Mouse (Mus musculus): ENCODE data around the gene Ccl22. TPM values are rescaled to one million over a fixed set of nuclear protein-coding genes. Genes with fewer than 3 reads are reported as not detected.

Ccl22 gene
- total and polyA plus RNA-seq, 3 experiments: 0.06 TPM; not detected in 2

- Histone ChIP-seq H3K27me3 (ENCODE audit: control insufficient read depth in 1 of 2, insufficient read depth in 2 of 2, low read length in 2 of 2) (peaks cover 5 to 16% of the 10 kb centered on the region in 2 experiments), H3K4me3 (ENCODE audit: control insufficient read depth in 1 of 2, insufficient read depth in 1 of 2, low read depth in 2 of 2, low read length in 2 of 2) (no peak overlapping the region), H3K27ac (ENCODE audit: control insufficient read depth, low read depth, low read length) (no peak overlapping the region), H3K4me1 (ENCODE audit: control insufficient read depth in 1 of 2, insufficient read depth in 2 of 2, low read length in 2 of 2) (no peaks in the 10 kb centered on the region), H3K79me2 (ENCODE audit: control insufficient read depth, insufficient read depth, low read length, poor library complexity) (no peaks in the 10 kb centered on the region), H3K36me3 (ENCODE audit: control insufficient read depth in 1 of 2, insufficient read depth in 2 of 2, low read length in 2 of 2) (no peaks in the 10 kb centered on the region), H3K9ac (ENCODE audit: control insufficient read depth, low read depth, low read length, poor library complexity, severe bottlenecking) (no peak overlapping the region), H3K9me3 (replicated peaks; ENCODE audit: insufficient read depth, low read length) (no peaks in the 10 kb centered on the region)
- TF ChIP-seq GABPA (IDR thresholded peaks at IDR 0.05; ENCODE audit: low read depth, low read length) (no peak), SMC3 (IDR thresholded peaks at IDR 0.05; ENCODE audit: low read depth, low read length) (no peak), E2F4 (IDR thresholded peaks at IDR 0.05; ENCODE audit: borderline replicate concordance, low read depth, low read length) (no peak), MAFK (IDR thresholded peaks at IDR 0.05; ENCODE audit: borderline replicate concordance, low read depth, low read length) (no peak), POLR2AphosphoS2 (IDR thresholded peaks at IDR 0.05; ENCODE audit: low read length) (no peak), CHD2 (IDR thresholded peaks at IDR 0.05; ENCODE audit: low read length) (no peak), CHD1 (IDR thresholded peaks at IDR 0.05; ENCODE audit: low read depth, low read length) (no peak), EP300 (IDR thresholded peaks at IDR 0.05; ENCODE audit: low read depth in 1 of 2, low read length in 2 of 2) (no peak), ELF1 (IDR thresholded peaks at IDR 0.05; ENCODE audit: low read depth, low read length) (no peak), RAD21 (IDR thresholded peaks at IDR 0.05; ENCODE audit: low read depth, low read length) (no peak), MAX (IDR thresholded peaks at IDR 0.05; ENCODE audit: low read length) (no peak), POLR2A (IDR thresholded peaks at IDR 0.05; ENCODE audit: control insufficient read depth in 1 of 2, insufficient read depth in 1 of 2, low read depth in 1 of 2, low read length in 2 of 2, poor library complexity in 1 of 2) (no peak), ZKSCAN1 (IDR thresholded peaks at IDR 0.05; ENCODE audit: low read depth, low read length) (no peak), MYB (IDR thresholded peaks at IDR 0.05; ENCODE audit: low read depth, low read length) (no peak), SIN3A (IDR thresholded peaks at IDR 0.05; ENCODE audit: low read length) (no peak)
- no peak for DNase-seq (ENCODE audit: low read depth, low spot score)
Measured at GRCm38 (mm10) chr8:94715871-94716270, 29.5 kb upstream of the Ccl22 start.

- peaks cover 9 to 12% of the 10 kb centered on the region in 2 experiments for H3K27me3 ChIP-seq (ENCODE audit: control insufficient read depth in 1 of 2, insufficient read depth in 2 of 2, low read length in 2 of 2)
- H3K9ac ChIP-seq (ENCODE audit: control insufficient read depth, low read depth, low read length, poor library complexity, severe bottlenecking): no peak overlapping the region
- no peak overlapping the region for H3K4me3 ChIP-seq (ENCODE audit: control insufficient read depth in 1 of 2, insufficient read depth in 1 of 2, low read depth in 2 of 2, low read length in 2 of 2)
- TF ChIP-seq JUND (IDR thresholded peaks at IDR 0.05; ENCODE audit: low read depth, low read length) (no peak), SMC3 (IDR thresholded peaks at IDR 0.05; ENCODE audit: low read depth, low read length) (no peak), NELFE (IDR thresholded peaks at IDR 0.05; ENCODE audit: low read depth, low read length) (no peak), ZC3H11A (IDR thresholded peaks at IDR 0.05; ENCODE audit: low read depth, low read length) (no peak), ELF1 (IDR thresholded peaks at IDR 0.05; ENCODE audit: low read depth, low read length) (no peak), POLR2AphosphoS5 (IDR thresholded peaks at IDR 0.05; ENCODE audit: borderline replicate concordance, low read depth, low read length) (no peak), MAFK (IDR thresholded peaks at IDR 0.05; ENCODE audit: borderline replicate concordance, low read depth, low read length) (no peak), CHD2 (IDR thresholded peaks at IDR 0.05; ENCODE audit: low read length) (no peak), CHD1 (IDR thresholded peaks at IDR 0.05; ENCODE audit: low read depth, low read length) (no peak), NRF1 (IDR thresholded peaks at IDR 0.05; ENCODE audit: insufficient read depth, low read depth, low read length, poor library complexity, severe bottlenecking) (no peak), KAT2A (conservative IDR thresholded peaks at IDR 0.05; ENCODE audit: low read depth, low read length) (no peak), ETS1 (IDR thresholded peaks at IDR 0.05; ENCODE audit: low read depth, low read length) (no peak), POLR2AphosphoS2 (IDR thresholded peaks at IDR 0.05; ENCODE audit: low read length) (no peak), MAZ (IDR thresholded peaks at IDR 0.05; ENCODE audit: low read depth, low read length) (no peak), GATA1 (IDR thresholded peaks at IDR 0.05; ENCODE audit: low read depth, low read length) (no peak), GABPA (IDR thresholded peaks at IDR 0.05; ENCODE audit: low read depth, low read length) (no peak), UBTF (IDR thresholded peaks at IDR 0.05; ENCODE audit: borderline replicate concordance, insufficient read depth, low read depth, low read length) (no peak), POLR2A (IDR thresholded peaks at IDR 0.05; ENCODE audit: control insufficient read depth in 1 of 2, insufficient read depth in 1 of 2, low read depth in 1 of 2, low read length in 2 of 2, poor library complexity in 1 of 2) (no peak), EP300 (IDR thresholded peaks at IDR 0.05; ENCODE audit: low read depth in 1 of 2, low read length in 2 of 2) (no peak)
- no peaks in the 10 kb centered on the region for H3K4me1 ChIP-seq (ENCODE audit: control insufficient read depth in 1 of 2, insufficient read depth in 2 of 2, low read length in 2 of 2)
- H3K79me2 ChIP-seq (ENCODE audit: control insufficient read depth, insufficient read depth, low read length, poor library complexity): no peaks in the 10 kb centered on the region
- H3K9me3 ChIP-seq (replicated peaks; ENCODE audit: insufficient read depth, low read length): no peaks in the 10 kb centered on the region
- no peak for DNase-seq (ENCODE audit: low read depth, low spot score)
- H3K36me3 ChIP-seq (ENCODE audit: control insufficient read depth in 1 of 2, insufficient read depth in 2 of 2, low read length in 2 of 2): no peaks in the 10 kb centered on the region
- H3K27ac ChIP-seq (ENCODE audit: control insufficient read depth, low read depth, low read length): no peak overlapping the region
Measured at GRCm38 (mm10) chr8:94716841-94717240, 28.5 kb upstream of the Ccl22 start.

Measured in MEL (cell line).